Mouse (Mus musculus): Measurements from ENCODE around the gene Psmc6. TPM values are rescaled to one million over a fixed set of nuclear protein-coding genes. Genes with fewer than 3 reads are reported as not detected.

Psmc6 gene
- polyA plus RNA-seq, 1 experiment from 2014 or later: 268 TPM

Other genes with a start within 250 kb of the Psmc6 start
- gene Gpr137c, start 110.1 kb upstream of the Psmc6 start, polyA plus RNA-seq (2014; fragmentation: Nextera tagmentation; extraction: Ambion mirVana): 4.4 and 5.4 TPM in 2 replicates
- gene Txndc16, start 109.5 kb upstream of the Psmc6 start, polyA plus RNA-seq (2014; fragmentation: Nextera tagmentation; extraction: Ambion mirVana): 19.3 and 22.8 TPM in 2 replicates
- gene Ero1l, start 11.0 kb upstream of the Psmc6 start, polyA plus RNA-seq (2014; fragmentation: Nextera tagmentation; extraction: Ambion mirVana): 32.8 and 41.7 TPM in 2 replicates
- 33.4 and 40.5 TPM in 2 replicates for gene Styx, start 21.3 kb downstream of the Psmc6 start, polyA plus RNA-seq (2014; fragmentation: Nextera tagmentation; extraction: Ambion mirVana)
- gene Gnpnat1, start 75.1 kb downstream of the Psmc6 start, polyA plus RNA-seq (2014; fragmentation: Nextera tagmentation; extraction: Ambion mirVana): 50.8 and 56.2 TPM in 2 replicates
- 81.2 and 83.2 TPM in 2 replicates for gene Fermt2, start 200.3 kb downstream of the Psmc6 start, polyA plus RNA-seq (2014; fragmentation: Nextera tagmentation; extraction: Ambion mirVana)

Data from embryonic facial prominence, embryonic 11.5 days (tissue).